Mouse (Mus musculus): ENCODE measurements around the gene Gdf9. TPM values are rescaled to one million over a fixed set of nuclear protein-coding genes. Genes with fewer than 3 reads are reported as not detected.

Gdf9 gene
- total and polyA plus RNA-seq, 3 experiments: 0.39 to 9.0 (median 0.90) TPM

DNA sequence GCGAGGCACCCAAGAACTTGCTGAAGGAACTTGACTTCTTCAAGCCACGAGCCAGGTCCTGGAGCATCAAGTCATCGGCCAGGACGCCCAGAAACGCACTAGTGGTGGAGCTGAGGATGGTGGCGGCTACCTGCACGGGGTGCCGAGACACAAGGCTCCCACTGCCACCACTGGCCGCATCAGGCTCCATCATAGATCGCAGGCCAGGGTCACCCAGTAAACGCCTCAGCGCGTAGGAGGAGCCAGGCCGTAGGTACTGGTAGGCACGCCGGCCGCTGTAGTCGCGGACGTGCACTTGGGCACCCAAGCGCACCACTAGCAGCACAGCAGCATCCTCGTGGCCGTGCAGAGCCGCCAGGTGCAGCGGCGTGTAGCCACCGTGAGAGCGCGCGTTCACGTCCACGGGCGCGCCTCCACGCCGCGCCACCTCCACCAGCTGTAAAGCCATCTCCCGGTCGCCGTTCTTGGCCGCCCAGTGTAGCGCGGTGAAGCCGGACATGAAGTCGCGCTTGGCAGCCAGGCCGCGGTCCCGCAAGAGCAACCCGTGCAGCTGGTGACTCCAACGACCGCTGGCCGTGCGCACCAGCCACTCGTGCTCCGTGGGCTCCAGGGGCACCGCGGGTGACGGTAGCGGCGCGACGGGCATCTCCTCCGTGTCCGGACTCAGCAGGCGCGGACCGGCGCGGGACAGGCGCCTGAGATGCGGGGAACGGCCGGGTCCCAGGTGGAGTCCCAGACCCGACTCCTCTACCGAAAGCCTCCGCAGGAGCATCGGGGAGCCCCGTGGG lies 47.8 kb downstream of the Gdf9 start:
- no peak for DNase-seq

DNA sequence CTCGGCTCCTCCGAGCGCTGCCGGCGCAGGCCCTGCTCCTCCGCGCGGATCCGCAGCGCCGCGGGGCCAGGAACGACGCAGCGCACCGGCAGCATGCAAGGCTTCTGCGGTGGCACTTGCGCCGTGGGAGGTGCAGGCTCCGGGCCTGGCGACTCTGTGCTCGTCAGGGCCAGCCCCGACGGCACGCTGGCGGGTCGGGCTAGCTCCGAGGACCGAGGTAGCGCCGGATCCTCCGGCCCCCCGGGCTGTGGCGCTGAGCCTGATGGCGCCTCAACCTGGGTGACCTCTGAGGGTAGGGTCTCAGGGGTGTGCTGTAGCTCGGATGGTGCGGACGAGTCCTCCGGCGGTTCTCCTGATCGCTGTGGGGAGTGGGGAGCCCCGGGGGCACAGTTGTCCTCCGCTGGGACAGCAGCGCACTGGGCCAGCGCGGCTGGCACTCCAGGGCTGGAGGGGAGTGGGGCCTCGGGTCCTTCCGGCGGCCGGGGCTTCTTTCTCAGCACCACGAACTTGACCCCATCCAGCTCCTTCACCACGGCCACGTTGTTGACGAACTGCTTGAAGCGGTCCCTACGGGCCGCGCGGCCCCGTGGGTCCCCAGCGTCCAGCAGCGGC lies 48.5 kb downstream of the Gdf9 start:
- DNase-seq: no peak

DNA sequence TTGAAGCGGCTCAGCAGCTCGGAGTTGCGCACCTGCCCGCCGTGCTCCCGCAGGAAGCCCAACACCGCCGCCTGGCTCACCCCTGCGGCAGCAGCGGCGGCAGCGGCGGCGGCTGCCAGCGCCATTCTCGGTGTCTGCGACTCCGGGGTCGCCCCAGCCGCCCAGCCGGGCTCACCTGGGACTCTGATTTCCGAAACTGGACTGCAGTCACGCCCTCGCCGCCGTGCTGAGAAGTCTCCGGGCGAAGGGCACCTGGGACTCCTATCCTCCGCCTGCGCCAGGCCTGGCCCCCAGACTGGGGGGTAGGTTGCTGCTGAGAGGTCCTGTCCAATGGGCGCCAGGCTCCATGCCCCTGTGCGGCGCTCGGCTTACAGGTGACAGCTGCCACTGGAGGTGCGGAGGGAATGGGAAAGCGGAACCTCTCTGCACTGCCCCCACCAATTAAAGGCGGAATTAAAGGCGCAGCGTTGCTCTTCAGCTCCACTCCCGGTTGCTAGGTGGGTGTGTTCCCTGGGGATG lies 49.0 kb downstream of the Gdf9 start, which contains the start of the genes Gm9945 and Sowaha:
Gene Gm9945 (plus strand): TSS at position 384 of the 519 bp plus-strand sequence.
Gene Sowaha (minus strand): TSS at position 492 of the 519 bp plus-strand sequence.
- peak; percentile 53 for DNase-seq

DNA sequence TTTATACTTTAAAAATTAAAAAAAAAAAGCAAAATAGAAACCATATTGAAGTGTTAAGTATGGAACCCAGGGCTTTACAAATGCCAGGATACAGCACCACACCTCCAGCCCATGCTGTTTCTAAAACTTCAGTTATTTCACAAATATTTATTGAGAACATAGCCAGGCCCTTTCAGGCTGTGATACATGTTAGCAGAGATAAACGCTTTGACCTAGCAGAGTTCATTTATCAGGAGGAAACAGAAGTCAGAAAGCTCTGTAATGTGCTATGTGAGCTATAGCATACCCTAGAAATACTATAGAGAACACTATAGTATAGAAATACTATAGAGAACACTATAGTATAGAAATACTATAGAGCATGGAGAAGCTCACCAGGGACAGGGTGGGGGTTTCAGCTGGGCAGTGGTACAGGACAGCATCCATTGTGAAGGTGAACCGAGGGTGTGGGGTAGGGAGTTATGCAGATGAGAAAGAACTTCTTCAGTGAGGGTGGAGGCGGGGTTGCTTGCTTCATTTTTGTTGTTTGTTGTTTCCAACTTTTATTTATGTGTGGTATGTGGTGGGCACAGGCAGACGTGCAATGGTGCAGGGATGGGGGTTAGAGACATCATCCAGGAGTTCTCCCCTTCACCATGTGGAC lies 50.4 kb downstream of the Gdf9 start:
- DNase-seq: no peak

DNA sequence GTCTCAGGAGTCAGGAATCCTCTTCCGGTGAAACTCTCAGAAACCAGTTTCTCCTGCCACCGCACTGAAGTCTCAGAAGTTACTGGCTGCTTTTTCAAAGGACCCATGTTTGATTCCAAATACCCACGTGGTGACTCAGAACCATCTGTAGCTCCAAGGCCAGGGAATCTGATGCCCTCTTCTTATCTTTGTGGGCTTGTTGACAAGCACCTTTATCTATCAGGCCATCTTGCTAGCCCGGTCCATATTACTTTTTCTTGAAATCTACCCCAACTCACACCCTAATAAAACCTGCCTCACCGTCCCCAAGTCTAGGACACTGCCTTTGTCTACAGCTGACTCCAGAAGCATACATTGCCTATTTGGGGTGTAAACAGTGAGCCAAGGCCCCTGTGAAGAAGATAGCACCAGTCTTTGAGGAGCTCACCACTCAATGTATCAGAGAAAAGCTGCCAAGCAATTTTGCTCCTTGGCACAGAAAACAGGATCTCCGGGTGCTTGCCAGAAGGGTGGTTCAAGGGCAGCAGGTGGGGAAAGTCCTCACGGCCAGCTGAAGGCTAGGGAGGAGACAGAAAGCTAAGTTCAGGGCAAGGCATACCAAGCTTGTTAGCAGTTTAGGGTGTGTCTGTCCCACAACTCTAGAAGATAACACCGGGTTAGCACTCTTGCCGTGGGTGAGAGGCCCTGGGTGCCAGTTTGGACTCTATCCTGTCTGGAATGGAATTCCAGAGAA lies 52.5 kb downstream of the Gdf9 start:
- DNase-seq: peak; percentile 44

DNA sequence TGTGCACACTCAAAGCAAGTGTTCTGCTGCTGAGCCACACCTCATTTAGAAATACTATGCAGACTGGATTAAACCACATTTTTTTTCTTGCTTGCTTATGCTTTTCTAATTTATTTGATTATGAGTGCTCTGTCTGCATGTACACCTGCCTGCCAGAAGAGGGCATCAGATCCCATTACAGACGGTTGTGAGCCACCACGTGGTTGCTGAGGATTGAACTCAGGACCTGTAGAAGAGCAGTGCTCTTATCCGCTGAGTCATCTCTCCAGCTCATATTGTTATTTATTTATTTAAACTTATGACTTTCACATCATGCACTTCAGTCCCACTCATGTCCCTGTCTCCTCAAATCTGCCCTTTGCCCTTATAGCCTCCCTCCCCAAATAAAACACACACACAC lies 54.9 kb downstream of the Gdf9 start:
- no peak for DNase-seq

DNA sequence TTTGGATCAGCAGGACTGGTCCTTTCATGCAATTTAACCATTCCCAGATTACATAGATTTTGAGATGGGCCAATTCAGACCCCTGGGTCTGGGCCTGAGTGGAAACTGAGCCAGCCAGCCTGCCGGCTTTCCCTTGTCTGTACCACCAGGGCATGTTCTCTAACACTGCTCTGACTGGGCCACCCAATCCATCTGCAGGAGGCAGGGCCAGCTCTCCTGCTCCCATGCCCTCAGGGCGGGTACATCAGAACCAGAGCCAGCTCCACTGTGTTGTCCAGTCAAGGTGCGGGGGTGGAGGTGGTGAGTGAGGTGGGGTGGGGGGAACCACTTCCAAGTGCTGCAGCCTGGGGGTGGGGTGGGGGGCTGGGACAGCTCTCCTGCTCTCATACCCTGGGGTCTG lies 55.5 kb downstream of the Gdf9 start:
- DNase-seq: no peak

DNA sequence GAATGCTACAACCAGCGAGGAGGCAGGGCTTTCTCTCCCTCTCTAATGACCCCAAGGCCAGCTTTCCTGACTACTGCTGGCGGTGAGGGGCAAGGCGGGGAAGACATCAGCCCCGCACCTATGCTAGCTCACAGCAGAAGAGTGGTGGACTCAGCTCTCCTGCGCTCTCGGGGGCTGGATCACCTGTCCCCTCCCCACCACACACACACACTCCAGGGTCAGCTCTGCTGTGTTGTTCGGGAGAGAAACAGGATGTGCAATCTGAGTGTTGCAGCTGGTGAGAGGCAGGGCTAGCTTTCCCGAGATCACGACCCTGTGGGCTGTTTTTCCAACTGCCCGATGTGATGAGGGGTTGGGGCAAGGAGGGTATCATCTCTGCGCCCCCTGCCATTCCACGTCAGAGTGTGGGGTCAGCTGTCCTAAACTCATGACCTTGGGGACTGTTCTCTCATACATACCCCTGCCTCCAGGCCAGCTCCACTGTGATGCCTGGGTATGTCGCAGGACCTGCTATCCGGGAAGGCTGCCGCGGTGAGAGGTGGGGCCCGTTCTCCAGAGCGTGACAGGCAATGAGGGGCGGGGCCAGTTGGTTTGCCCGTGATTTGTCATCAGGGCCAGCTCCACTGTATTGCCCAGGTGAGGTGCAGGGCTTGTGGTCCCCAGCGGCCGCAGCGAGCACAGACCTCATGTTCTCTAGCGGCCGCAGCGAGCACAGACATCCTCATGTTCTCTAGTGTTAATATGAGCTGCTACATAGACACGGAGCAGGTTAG lies 56.2 kb downstream of the Gdf9 start:
- peak; percentile 45 for DNase-seq

Small RNA genes lying within 50 kb of the gene (microRNA-seq; reads per million reads assigned to microRNA genes)
- gene Mir6920: 0 reads per million in 2 experiments

Other genes with a start within 250 kb of the Gdf9 start
- gene Hspa4, start 130.6 kb upstream of the Gdf9 start, total RNA-seq (2021): 100 to 1,000 TPM; 194 to 257 TPM
- 54.0 and 57.0 TPM in 2 replicates for gene Hspa4, start 130.6 kb upstream of the Gdf9 start, polyA plus RNA-seq (2012; rRNA removed)
- gene Zcchc10, start 106.3 kb upstream of the Gdf9 start, total RNA-seq (2021): 10 to 100 TPM in 1 of 2 experiments, 1 to 10 TPM in 1; 8.8 to 10.1 TPM
- gene Zcchc10, start 106.3 kb upstream of the Gdf9 start, polyA plus RNA-seq (2012; rRNA removed): 7.1 and 7.6 TPM in 2 replicates
- 100 to 1,000 TPM; 145 to 306 TPM for gene Aff4, start 80.2 kb upstream of the Gdf9 start, total RNA-seq (2021)
- 6.3 and 8.7 TPM in 2 replicates for gene Aff4, start 80.2 kb upstream of the Gdf9 start, polyA plus RNA-seq (2012; rRNA removed)
- gene Leap2, start 7.9 kb upstream of the Gdf9 start, total RNA-seq (2021): not detected
- not detected in 2 replicates for gene Leap2, start 7.9 kb upstream of the Gdf9 start, polyA plus RNA-seq (2012; rRNA removed)
- gene Uqcrq, start 192 bp upstream of the Gdf9 start, total RNA-seq (2021): 1,000 to 10,000 TPM; 1,216 to 1,248 TPM
- gene Uqcrq, start 192 bp upstream of the Gdf9 start, polyA plus RNA-seq (2012; rRNA removed): 845 and 941 TPM in 2 replicates
- not detected for gene Gm10447, start 26.1 kb downstream of the Gdf9 start, total RNA-seq (2021)
- 0.08 TPM in 1 of 2 replicates, not detected in the other for gene Gm10447, start 26.1 kb downstream of the Gdf9 start, polyA plus RNA-seq (2012; rRNA removed)
- 1 to 10 TPM; 3.5 to 3.8 TPM for gene Shroom1, start 26.2 kb downstream of the Gdf9 start, total RNA-seq (2021)
- gene Shroom1, start 26.2 kb downstream of the Gdf9 start, polyA plus RNA-seq (2012; rRNA removed): 5.0 and 5.3 TPM in 2 replicates
- gene Gm9837, start 39.5 kb downstream of the Gdf9 start, total RNA-seq (2021): not detected
- not detected in 2 replicates for gene Gm9837, start 39.5 kb downstream of the Gdf9 start, polyA plus RNA-seq (2012; rRNA removed)
- gene Gm9945, start 49.1 kb downstream of the Gdf9 start, total RNA-seq (2021): not detected
- gene Gm9945, start 49.1 kb downstream of the Gdf9 start, polyA plus RNA-seq (2012; rRNA removed): not detected in 2 replicates
- gene Sowaha, start 49.3 kb downstream of the Gdf9 start, total RNA-seq (2021): under 1 TPM; 0.29 to 0.45 TPM
- 0.47 and 0.72 TPM in 2 replicates for gene Sowaha, start 49.3 kb downstream of the Gdf9 start, polyA plus RNA-seq (2012; rRNA removed)
- 10 to 100 TPM; 38.1 to 43.7 TPM for gene Sept8, start 88.2 kb downstream of the Gdf9 start, total RNA-seq (2021)
- 32.7 and 46.9 TPM in 2 replicates for gene Sept8, start 88.2 kb downstream of the Gdf9 start, polyA plus RNA-seq (2012; rRNA removed)
- gene Kif3a, start 136.4 kb downstream of the Gdf9 start, total RNA-seq (2021): 10 to 100 TPM; 23.0 to 29.8 TPM
- 3.1 and 3.6 TPM in 2 replicates for gene Kif3a, start 136.4 kb downstream of the Gdf9 start, polyA plus RNA-seq (2012; rRNA removed)
- not detected for gene Il4, start 187.6 kb downstream of the Gdf9 start, total RNA-seq (2021)
- gene Il4, start 187.6 kb downstream of the Gdf9 start, polyA plus RNA-seq (2012; rRNA removed): not detected in 2 replicates
- not detected for gene Il13, start 203.7 kb downstream of the Gdf9 start, total RNA-seq (2021)
- gene Il13, start 203.7 kb downstream of the Gdf9 start, polyA plus RNA-seq (2012; rRNA removed): not detected in 2 replicates

Measured in adrenal gland, adult 2 months (tissue).